Mouse (Mus musculus): Measurements from ENCODE around the gene Dclk2. TPM values are rescaled to one million over a fixed set of nuclear protein-coding genes. Genes with fewer than 3 reads are reported as not detected.
A peak's percentile ranks its signal among the peaks of the same experiment; 100 is the strongest.

Gene Dclk2
- total RNA-seq (2021) = under 1 TPM; 0.88 to 0.97 TPM
- long read RNA-seq, experiment 1, partial matches to known transcripts = 0 of 1 reads
- long read RNA-seq, experiment 1, other reads (novel, unspliced or antisense) = 1 of 1 reads
- long read RNA-seq, experiment 2 = 0 reads

DNA sequence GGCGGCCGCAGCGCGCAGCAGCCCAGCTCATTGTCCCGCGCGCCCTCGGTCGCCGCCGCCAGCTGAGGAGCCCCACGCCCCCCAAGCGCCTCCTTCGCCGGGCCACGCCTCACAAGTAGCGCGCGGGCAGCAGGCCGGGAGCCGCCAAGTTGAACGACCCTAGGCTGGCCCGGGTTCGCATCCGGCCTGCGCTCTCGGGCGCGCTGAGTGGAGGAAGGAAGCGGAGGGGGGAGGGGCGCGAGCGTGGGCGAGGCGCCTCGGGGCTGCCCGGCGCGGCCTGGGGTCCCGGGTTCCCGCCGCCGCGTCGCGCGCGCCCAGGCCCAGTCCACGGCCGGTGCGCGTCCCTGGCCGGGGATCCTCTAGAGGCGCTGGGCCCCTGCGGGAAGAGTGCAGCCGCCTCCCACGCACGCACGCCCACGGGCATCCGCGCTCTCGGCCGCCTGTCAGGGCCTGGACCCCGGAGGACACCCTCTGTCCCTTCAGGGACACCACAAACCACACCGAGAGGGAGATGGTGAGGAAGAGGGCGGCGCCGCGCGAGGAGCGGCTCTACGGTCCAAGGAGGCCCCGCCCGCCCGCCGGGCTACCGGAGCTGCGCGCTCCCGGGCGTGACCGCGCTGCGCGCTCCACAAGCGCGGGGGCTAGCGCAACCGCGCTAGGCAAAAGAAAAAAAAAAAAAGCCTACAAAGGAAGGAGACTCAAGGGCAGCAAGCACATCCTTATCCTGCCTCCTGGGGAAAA, at the start of gene Dclk2:
Dclk2 (minus strand) TSS at position 510 of the 741 bp plus-strand sequence.
- peak; percentile 69 for DNase-seq

DNA sequence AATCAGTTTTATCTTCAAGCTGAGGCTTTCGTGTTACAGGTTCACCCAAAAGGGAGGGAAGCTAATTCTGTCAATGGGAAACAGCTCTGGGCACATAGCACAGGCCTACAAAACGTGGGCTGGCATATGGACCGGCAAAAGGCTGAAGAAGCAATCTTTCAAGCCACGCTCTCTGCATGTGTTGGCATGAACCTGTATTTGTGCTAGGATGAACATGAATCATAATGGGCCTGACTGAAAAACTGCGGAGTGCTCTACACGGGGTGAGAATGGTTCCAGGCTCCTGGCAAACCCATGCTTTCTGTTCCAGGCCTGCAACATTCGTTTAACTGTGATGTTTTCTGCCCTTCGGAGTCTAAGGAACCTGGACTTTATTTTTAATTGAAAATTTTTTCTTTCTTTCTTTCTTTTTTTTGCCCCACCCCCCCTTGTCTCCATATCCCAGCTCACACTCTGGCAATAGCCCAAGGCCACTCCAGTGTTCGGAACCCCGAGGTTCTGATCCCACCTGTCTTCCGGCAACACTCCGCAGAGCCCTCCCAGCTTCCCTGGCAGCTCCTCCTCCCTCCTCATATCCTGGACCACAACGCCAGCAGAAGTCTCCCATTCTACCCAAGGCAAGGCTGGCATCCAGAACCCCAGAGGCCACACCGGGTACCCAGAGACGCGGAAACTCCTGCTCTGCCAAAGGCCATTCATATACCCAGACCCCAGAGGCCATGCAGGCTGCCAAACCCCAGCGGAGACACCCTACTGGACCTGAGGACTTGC, 42.2 kb upstream of the Dclk2 start:
- DNase-seq = no peak

DNA sequence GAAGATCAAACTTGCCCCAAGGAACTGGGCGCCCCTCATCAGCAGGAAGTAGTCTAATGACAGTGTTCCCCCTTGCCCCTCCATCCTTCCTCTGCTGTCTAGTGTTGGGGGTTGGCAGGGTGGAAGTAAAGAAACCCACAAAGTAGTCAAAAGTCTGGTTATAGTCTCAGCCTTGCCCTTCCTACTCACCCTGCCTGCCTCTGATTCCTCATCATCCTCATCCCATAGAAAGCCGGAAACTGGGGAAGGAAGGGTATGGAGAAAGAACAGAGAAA, 40.7 kb upstream of the Dclk2 start:
- no peak for DNase-seq

DNA sequence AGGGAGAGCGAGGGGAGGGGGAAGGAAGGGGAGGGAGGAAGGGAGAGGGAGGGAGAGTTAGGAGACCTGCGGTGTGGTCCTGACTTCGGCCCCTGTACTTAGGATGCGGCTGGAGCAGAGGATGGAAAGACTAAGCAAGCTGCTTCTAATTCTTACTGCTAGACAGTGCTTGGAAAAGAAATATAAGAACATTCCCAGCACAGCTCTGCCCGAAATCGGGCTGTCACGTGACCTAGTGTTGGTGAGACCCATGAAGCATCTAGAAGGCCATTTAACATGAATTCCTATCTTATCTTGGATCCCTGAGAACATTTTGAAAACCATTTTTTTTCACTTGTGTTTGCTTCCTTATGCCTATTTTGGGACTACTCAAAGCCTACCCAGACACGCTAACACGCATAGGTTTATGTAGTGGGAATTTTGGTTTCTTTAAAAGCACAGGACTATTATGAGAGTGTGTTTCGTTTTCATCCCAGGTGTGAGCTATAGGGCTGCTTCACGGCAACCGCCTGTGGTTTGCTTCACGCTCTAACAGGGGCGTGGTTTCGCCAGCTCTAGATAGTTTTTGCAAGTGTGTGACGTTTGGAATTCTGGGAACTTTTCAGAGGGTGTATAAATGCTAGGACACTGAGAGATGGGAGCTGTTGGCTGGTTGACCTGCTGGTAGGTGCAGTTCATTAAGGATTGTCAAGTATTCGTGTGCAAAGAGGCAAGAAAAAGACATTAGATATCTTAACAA, 40.2 kb upstream of the Dclk2 start:
- DNase-seq = no peak

DNA sequence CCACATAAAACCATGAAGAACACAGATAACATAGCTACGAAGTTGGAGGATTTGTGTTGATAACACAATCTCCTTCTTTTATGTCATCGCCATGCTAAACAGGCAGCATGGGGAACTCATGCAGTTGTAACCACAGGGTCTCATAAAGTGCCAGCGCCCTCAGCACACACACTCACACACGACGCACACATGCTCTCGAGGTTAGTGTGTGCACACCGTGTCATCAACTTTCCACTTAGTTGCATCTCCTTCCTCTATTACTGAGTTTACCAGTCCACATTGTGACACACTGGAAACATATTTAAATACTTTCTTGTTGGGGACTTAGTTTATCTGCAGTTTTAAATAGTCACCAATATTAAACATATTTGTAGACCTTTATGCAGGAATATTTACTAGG, 38.4 kb upstream of the Dclk2 start:
- no peak for DNase-seq

DNA sequence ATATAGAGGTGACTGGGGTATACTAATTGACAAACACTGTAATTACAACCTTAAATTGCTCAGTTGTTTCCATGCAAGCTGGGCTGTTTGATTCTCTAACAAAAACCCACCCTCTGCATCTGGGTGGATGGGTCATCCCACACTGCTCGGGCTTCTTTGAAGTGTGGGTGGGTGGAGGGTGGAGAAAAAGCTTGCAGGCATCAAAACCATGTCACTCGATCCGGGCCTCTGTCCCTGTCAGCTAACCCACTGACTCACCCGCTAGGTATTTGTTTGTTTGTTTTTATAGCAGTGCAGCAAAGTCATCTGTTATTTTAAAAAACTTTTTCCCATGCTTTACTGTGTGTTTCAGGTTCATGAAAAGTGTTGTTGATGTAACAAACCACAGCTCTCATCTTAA, 34.7 kb upstream of the Dclk2 start:
- DNase-seq = no peak

DNA sequence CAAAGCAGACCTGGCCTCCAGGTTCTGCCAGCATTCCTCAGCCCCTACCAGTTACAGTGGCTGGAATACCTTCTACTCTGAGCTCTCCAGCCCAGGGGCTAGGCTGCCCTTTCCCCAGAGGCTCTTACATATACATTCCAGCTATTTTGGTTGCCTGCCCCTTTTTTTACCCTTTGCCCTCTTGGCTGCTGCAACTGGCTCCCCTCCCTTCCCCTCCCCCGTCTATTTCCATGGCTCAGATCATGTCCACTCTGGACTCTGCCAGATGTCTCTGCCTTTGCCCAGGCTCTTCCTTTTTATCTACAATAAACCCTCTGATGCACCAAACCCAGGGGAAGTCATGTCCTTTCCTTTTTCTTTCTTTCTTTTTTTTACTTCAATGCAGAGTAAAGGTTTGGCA, 33.9 kb upstream of the Dclk2 start:
- no peak for DNase-seq

DNA sequence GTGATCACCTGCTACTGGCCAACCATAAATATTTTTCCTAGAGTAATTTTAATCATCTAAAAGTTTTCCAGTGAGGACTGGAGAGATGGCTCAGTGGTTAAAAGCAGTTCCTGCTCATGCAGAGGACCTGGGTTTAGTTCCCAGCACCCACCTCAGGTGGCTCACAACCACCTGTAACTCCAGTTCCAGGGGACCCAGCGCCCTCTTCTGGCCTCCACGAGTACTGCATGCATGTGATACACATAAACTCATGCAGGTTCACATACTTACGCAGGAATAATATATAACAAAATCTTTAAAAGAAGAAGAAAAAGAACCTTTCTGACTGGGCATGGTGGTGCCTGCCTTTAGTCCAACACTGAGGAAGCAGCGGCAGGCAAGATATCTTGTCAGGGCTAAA, 33.2 kb upstream of the Dclk2 start:
- no peak for DNase-seq

DNA sequence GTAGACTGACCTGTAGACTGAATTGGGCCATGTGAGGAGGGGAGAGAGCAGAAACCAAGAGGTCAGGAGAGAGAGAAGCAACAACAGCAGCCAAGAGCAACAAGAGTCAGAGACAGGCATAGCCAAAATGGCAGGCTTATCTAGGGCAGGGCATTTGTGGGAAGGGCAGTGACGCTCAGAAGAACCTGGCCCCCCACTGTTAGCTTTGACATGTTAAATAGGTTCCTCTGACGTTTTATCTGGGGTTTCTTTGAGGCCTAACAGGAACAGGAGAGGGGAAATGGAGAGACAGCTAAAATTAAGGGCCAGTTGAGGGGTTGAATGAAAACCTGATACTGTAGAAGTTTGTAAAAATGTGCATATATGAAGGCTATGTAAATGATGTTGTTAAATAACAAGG, 30.0 kb upstream of the Dclk2 start:
- no peak for DNase-seq

DNA sequence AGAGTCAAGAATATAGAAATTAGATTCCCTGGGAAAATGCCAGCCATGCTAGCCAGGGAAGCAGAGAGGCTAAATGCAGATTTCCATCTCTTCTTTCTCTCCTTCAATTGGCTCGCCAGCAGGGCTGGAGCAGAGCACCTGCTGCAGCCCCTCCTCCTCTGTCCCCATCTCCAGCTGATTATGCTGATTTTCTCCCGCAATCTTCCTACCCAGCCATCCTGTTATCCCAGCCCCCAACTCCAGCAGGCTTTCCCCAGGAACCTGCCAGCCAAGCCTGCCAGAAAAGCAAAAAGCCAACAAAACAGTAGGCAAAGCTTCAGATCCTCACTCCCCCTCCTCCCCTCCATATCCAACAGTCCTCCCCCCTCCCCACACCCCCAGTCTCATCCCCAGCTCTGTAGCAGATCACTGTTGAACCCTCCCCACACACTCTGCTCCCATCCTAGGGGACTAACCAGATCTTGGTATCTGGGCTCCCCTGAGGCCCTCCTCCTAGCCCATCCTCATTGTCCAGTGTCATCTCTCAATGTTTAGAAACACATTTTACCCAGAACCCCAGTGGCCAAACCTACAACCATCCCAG, 15.7 kb upstream of the Dclk2 start:
- DNase-seq = no peak

DNA sequence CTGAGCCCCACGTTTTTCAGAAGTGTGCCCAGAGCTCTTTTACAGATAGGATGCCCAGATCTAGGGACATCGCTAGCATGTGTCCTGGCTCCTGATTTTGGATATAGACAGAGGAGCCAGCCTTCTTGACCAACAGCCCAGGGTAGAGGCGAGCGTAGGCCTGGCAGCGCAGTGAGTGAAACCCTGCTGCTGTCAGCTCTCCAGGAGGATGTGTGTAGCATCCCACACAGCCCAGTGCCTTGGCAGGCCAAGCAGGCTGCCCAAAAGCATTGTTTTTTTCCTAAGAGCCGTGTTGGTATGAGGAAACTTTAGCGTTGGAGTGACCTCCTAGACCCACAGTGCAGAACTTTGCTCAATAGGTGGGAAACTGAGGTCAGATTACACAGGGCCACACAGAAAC, 12.8 kb upstream of the Dclk2 start:
- DNase-seq = no peak

DNA sequence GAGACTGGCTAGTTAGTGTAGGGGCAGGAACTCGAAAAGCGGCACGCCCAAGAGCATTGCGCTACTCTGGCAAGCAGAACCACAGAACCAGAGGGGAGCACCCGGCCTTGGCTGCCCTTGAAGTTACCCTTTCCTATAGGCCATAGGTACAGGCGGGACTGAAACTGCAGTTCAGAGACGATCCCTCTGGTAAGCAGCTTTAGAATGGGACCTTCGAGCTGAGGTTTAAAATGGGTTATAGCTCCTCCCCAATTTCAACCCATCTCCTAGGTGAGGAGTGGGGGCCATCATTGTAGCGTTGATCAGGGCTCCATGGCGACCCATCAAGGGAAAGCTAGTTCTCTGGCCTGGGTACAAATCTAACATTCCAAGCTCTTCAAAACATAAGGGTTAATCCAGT, 3.0 kb upstream of the Dclk2 start:
- no peak for DNase-seq

DNA sequence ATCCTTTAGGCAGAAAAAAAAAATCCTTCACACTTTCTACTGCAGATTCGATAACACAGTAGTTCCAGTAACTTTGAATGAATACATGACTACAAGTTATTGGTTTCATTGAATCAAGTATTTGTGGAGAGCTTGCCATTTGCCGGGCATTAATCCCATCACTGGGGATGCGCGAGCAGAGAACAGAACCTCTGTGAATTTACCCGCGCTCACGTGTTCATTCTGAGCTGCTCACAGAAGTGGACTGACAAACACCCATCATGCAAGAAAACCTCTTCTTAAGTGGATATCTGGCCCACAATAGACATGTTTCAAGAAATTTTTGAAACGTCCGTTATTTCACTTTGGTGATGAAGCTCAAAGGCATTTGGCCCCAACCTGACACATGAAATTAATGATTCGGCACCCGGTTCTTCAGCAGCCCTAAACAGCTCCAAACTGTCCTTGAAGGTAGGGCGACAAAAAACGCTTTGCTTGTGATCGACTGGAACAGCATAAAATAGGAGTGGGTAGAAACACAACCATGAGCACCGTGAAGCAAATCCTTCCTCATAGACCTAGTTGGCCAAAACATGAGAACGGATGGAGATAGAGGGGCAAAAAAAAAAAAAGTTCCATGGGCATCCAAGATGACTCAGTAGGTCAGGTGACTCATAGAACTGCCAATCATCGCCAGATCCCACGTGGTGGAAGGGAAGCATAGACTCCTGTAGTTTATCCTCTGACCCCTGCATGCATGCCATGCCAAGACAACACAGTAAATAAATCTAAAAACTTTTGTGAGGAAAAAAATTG, 726 bp upstream of the Dclk2 start:
- no peak for DNase-seq

DNA sequence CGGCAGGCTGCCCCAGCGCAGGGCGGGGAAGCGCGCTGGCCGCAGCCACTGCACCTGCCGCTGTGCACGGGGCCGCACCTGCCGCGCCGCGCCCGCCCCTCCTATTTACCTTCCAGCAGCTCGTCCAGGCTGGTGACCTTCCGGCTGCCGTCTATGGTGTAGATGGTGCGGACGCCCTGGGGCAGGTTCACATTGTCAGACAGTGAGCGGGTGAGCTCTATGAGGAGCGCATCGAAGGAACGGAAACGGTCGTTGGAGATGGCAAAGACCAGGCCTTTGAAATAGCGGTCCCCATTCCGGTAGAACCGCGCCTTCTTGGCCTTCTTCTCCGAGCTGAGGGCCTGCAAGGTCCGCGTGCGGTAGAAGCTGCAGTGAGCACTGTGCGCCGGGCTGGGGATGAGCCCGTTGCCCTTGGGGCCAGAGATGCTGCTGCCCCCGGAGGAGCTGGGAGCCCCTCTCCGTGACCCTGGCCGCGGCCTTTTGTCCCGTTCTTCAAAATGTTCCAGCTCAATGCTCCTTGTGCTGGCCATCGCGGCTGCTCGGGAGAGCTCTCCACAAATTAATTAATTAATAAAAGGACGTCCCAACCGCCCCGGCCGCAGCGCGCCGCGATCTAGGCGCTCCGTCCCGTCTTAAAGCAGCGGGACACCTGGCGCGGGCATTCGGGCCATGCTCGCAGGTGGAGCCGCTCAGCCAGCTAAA, 860 bp downstream of the Dclk2 start:
- peak; percentile 17 for DNase-seq

DNA sequence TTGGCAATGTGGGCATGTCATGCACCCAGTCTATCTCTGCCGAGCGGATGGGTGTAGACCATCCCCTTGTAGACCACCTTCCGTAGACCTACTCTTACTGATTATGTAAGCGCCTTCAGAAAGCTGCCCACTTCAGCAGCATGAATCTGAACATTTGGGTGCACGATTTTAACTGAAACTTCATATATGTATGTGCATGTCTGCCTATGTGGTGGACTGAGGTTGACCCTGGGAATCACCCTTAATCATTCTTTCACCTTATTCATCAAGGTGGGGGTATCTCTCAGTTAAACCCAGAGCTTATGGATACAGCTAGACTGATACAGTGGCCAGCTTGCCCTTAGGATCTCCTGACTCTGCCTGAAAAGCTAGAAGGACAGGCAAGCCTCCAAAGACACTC, 3.6 kb downstream of the Dclk2 start:
- DNase-seq = no peak

DNA sequence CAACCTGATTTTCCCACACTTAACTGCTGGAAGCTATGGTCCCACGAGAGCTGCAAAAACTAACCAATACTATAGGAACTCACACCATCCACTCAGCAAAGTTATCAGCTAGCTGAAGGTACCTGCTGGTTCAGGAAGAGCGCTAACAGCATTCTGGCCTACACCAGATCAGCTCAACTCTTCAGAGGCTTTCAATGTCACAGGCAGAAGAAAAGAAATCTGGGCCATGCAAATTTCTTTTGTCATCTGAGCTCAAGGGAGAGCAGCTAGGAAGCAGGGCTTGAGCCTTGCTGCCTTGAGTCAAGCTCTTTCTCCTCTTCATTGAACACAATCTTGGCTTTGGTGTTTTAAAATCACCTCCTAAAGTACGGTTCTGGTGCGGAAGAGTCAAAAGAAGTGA, 4.0 kb downstream of the Dclk2 start:
- no peak for DNase-seq

DNA sequence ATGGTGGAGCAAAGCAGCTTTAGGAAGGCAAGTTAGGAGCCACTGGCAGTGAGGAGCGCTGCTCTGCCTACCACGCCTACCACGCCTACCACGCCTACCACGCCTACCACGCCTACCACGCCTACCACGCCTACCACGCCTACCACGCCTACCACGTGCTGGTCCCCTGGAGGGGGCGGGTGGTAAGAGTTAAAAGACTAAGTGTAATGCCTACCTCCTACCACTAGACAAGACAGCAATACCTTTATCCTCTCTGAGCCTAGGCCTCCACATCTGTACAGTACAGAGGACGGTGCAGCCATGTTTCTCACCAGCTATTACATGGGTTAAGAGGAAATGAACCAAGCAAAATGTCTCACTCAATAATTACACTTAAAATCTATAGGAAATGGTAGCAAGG, 5.4 kb downstream of the Dclk2 start:
- no peak for DNase-seq

DNA sequence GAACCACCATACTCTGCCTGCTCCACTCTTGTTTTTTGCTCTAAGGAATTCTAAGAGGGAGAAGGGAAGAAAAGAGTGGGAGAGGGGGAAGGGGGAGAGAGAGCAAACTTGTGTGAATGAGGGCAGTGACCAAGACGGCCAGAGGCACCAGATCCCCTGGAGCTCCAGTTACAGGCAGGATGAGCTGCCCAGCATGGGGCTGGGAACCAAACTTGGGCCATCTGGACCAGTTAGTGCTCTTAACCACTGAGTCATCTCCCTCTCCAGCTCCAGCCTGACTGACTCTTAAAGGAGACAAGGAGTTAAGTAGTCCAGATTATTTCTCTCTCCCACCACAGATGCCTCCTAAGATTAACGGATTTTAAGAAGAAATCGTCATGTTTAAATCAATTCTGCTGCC, 6.3 kb downstream of the Dclk2 start:
- DNase-seq = no peak

DNA sequence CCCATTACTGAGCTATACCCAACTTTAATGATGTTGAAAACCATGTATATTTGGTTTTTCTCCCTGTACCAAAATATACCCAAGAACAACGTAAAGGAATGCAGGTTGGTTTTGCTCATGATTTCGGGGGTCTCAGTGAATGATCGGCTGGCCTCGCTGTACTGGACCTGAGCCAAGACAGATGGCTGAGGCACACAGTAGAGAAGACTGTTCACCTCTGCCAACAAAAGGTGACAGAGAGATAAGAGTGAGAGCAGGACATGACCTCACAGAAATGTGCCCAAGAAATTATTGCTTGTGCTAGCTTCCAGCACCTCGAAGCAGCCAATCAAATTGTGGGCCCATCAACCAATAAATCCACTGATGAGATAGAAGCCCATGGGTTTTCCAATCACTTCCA, 22.3 kb downstream of the Dclk2 start:
- DNase-seq = no peak

DNA sequence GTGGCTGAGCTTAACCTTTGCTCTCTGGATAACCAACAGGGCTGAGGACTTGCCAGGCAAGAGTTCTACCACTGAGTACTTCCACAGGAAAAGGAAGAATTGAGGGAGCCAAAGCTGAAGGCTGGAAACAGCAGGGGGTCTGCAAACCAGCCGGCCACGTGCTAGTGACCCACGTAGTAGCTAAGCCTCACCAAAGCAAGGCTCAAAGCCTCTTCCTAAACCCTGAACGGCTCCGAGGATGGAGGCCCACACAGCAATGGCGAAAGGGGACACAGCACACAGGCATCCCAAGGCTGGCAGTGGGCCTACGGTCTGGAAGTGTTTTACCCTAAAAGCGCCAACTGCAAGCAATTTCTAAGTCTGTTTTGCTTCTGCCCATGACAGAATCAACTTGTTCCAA, 23.1 kb downstream of the Dclk2 start:
- DNase-seq = no peak

DNA sequence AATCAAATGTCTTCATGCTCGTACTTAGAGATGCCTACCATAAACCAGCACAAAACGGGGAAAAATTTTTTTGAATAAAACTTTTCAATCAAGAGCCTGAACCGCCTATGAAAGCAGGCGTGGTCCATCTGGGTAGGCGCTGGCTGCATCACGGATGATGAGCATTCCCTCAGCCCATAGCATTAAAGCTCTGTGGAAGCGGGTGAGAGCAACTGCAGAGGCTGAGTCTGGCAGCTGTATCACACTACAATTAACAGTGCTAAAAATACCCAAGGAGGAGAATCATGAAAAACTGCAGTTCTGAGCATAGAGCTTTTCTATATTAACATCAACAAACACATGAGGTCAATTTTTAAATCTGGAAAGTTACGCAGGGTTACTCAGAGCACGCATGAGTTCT, 23.6 kb downstream of the Dclk2 start:
- no peak for DNase-seq
